Comparison of ENCODE assay signal across 8 mouse cellular contexts in the genomic region with DNA sequence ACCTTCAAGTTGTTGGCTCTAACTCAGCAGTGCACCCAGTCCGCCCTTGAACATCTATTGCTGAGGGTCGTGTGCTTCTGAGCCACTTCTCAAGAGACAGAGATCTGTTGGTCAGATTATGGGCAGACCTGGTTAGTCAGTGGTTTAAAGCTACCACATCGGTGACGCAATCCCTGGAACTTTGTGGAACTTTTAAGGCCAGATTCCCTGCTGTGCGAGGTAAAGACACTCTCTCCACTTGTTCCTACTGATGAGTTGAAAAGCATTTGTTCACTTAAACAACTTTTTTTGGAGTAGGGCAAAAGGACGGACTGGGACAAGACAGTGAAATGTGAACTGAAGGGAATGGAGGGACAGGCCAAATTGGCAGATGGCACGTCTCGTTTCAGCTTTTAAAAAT.
A peak's percentile ranks its signal among the peaks of the same experiment; 100 is the strongest.
DNase-seq lines count a peak whose midpoint lies in the region; ATAC-seq lines count a peak whose summit lies in the region.
"Had no signal": no experiment of that assay in that cellular context is flagged by ENCODE, and none has a peak within 500 bp of the region (broad histone marks: within the 10 kb centered on the region; RNA-seq: fewer than 3 reads in every experiment).

No protein-coding gene starts in this region.

- peak; percentile 7 for DNase-seq in ES-CJ7 (ENCODE audit: low read depth, low spot score)
- DNase-seq in adrenal gland, adult 8-10 months, result peak; percentile 29
- no peak for DNase-seq in cerebellum, adult 9-10 months
- no peak for DNase-seq in cerebellum, postnatal 10 days

- no peaks in the 10 kb centered on the region for H3K4me1 ChIP-seq in hindbrain, embryonic 16.5 days (ENCODE audit: control insufficient read depth, insufficient read depth, low read depth, low read length)
- H3K4me1 ChIP-seq in hindbrain, embryonic 13.5 days (replicated peaks), result no peaks in the 10 kb centered on the region
- peaks cover 14% of the 10 kb centered on the region for H3K4me1 ChIP-seq in limb, embryonic 13.5 days
- H3K4me1 ChIP-seq: neural tube, embryonic 12.5 days had no signal

- H3K9me3 ChIP-seq in hindbrain, embryonic 16.5 days (ENCODE audit: control insufficient read depth, low read length), result no peaks in the 10 kb centered on the region
- H3K9me3 ChIP-seq in hindbrain, embryonic 13.5 days, result no peaks in the 10 kb centered on the region
- no peaks in the 10 kb centered on the region for H3K9me3 ChIP-seq in limb, embryonic 13.5 days
- H3K9me3 ChIP-seq: neural tube, embryonic 12.5 days had no signal

- H3K4me3 ChIP-seq in hindbrain, embryonic 16.5 days (ENCODE audit: low read length), result no peak overlapping the region
- no peak overlapping the region for H3K4me3 ChIP-seq in hindbrain, embryonic 13.5 days
- H3K4me3 ChIP-seq in limb, embryonic 13.5 days, result no peak overlapping the region
- H3K4me3 ChIP-seq: neural tube, embryonic 12.5 days had no signal

- no peaks in the 10 kb centered on the region for H3K36me3 ChIP-seq in hindbrain, embryonic 16.5 days (ENCODE audit: control insufficient read depth, insufficient read depth, low read length)
- H3K36me3 ChIP-seq in hindbrain, embryonic 13.5 days, result no peaks in the 10 kb centered on the region
- H3K36me3 ChIP-seq in limb, embryonic 13.5 days, result no peaks in the 10 kb centered on the region
- H3K36me3 ChIP-seq: neural tube, embryonic 12.5 days had no signal

- 75% methylated on average over 8 of the region's 8 CpGs for WGBS in hindbrain, embryonic 16.5 days
- 73% methylated on average over 8 of the region's 8 CpGs for WGBS in hindbrain, embryonic 13.5 days
- 50% methylated on average over 8 of the region's 8 CpGs for WGBS in limb, embryonic 13.5 days

- ATAC-seq in hindbrain, embryonic 16.5 days, result peak; percentile 6; the same call in 1 of the 2 replicates
- ATAC-seq in hindbrain, embryonic 13.5 days (ENCODE audit: low FRiP score), result no peak
- peak; percentile 25; the same call in 1 of the 2 replicates for ATAC-seq in limb, embryonic 13.5 days (ENCODE audit: low FRiP score, low read depth)

- H3K9ac ChIP-seq in hindbrain, embryonic 16.5 days (ENCODE audit: low read depth, low read length), result no peak overlapping the region
- H3K9ac ChIP-seq in hindbrain, embryonic 13.5 days, result no peak overlapping the region
- H3K9ac ChIP-seq in limb, embryonic 13.5 days, result no peak overlapping the region
- H3K9ac ChIP-seq: neural tube, embryonic 12.5 days had no signal

- H3K27ac ChIP-seq in hindbrain, embryonic 16.5 days (ENCODE audit: low read depth, low read length), result no peak overlapping the region
- no peak overlapping the region for H3K27ac ChIP-seq in hindbrain, embryonic 13.5 days
- H3K27ac ChIP-seq in limb, embryonic 13.5 days, result peak overlapping the region; percentile 64
- H3K27ac ChIP-seq: neural tube, embryonic 12.5 days had no signal

- H3K4me2 ChIP-seq in hindbrain, embryonic 16.5 days (ENCODE audit: low read length), result no peak overlapping the region
- H3K4me2 ChIP-seq in hindbrain, embryonic 13.5 days, result no peak overlapping the region
- no peak overlapping the region; the same call in 1 of the 2 replicates for H3K4me2 ChIP-seq in limb, embryonic 13.5 days (replicated peaks)
- H3K4me2 ChIP-seq: neural tube, embryonic 12.5 days had no signal

- H3K27me3 ChIP-seq in hindbrain, embryonic 16.5 days (replicated peaks; ENCODE audit: control insufficient read depth, insufficient read depth, low read length), result no peaks in the 10 kb centered on the region
- H3K27me3 ChIP-seq in hindbrain, embryonic 13.5 days, result no peaks in the 10 kb centered on the region
- H3K27me3 ChIP-seq in limb, embryonic 13.5 days, result no peaks in the 10 kb centered on the region
- H3K27me3 ChIP-seq: neural tube, embryonic 12.5 days had no signal

Comparison
In these comparisons a context has a peak if more than half of its experiments do, and no peak if none do; other contexts are left out.
1. DNase-seq: peak in ES-CJ7 (single experiment) and adrenal gland, adult 8-10 months (single experiment); none in cerebellum, adult 9-10 months (single experiment) and cerebellum, postnatal 10 days (0 of 2).